Mouse (Mus musculus): ENCODE measurements around the gene Chrna9.

DNA sequence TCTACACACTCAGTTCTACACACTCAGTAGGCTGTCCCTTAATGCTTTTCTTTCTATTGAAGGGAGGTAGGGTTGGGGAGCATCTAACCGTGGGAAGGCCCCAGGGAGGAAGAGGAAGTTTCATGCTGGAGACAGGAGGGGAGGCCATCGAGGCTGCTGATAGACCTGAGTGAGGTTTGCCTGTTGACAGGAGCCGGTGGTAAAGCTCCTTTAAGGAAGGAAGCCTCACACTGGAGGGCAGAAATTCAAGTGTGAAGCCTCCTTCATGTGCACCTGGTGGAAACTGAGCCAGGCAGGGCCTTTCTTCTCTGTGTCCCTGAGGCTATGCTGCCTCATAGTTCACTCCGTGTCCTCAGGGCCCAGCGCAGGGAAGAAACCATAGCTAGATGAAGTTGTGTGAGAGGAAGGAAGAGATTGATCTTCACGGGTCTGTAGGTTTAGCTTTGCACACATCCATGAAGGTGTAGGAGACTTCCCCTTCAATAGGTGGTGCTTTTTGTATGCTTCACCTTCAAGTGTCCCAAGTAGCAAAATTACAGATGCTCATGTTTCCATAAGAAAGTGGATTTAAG lies 39.5 kb upstream of the Chrna9 start:
- TF ChIP-seq CTCF (IDR thresholded peaks at IDR 0.05; ENCODE audit: borderline replicate concordance, extremely low read depth, insufficient read depth, insufficient read length) (no peak), POLR2A (IDR thresholded peaks at IDR 0.05; ENCODE audit: borderline replicate concordance, extremely low read depth, insufficient read depth, insufficient read length, poor library complexity, severe bottlenecking) (no peak)
